Mouse (Mus musculus) kidney, postnatal 25 days (tissue): ENCODE data around the gene Pcyt1a.

Experiments used
- DNase-seq, 2 experiments: peaks; one replicate each; pipeline ENCODE4 v3.0.0; 2021; ENCODE audit warnings: mixed read lengths in 2 of 2

Pcyt1a gene

GRCm38 (mm10) chr16:32477315-32477714, 46.6 kb downstream of the Pcyt1a start:
- DNase-seq, result no peak

- no peak for DNase-seq
Measured at GRCm38 (mm10) chr16:32479415-32479814, 48.7 kb downstream of the Pcyt1a start.

- DNase-seq, result peak; percentile 62 to 88
Measured at GRCm38 (mm10) chr16:32484431-32484871, 53.7 kb downstream of the Pcyt1a start.

DNA sequence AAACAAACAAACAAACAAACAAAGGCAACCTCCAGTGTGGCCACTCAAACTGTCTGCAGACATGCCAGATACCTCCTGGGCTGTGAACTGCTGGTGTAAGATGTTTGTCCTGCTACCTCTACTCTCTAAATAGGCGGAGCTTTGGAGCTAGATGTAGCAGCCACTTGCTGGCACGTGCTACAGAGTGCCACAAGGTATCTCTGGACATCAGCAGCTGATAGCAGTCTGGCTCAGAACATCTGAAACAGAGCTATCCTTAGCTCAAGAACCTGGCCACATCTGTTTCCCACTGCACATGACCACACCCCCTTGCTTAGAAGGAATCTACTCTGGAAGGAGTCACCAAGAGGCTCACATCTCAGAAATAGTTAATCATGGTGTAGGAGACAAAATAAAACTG, 54.5 kb downstream of the Pcyt1a start:
- DNase-seq, result no peak

DNA sequence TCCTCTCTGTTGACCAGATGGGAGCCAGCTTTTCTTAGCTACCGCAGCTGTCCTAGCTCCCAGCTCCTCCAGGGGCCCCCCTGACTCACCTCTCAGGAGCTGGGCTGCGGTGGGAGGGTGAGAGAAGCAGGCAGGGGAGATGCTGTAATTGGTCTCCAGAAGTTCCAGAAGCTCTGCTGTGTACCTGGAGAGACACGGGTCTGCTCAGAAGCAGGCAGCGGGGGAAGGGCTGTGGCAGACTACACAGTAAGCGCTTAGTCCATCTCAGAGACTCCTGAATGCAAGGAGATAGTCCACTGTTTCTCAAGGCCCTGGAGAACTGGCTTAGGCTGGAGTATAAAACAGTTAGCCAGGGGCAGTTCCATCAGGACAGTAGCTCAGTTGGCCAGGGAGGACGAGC, 55.3 kb downstream of the Pcyt1a start:
- peak in 1 of 2 experiments; percentile 23 for DNase-seq

GRCm38 (mm10) chr16:32487234-32488111, 56.8 kb downstream of the Pcyt1a start, which contains the start of gene Slc51a:
Gene Slc51a, minus strand, starts transcription at chr16:32487879.
- peak; percentile 85 to 91 for DNase-seq

- peak; percentile 33 to 81 for DNase-seq
Measured at GRCm38 (mm10) chr16:32488939-32489338, 58.2 kb downstream of the Pcyt1a start.

- peak in 1 of 2 experiments; percentile 21 for DNase-seq
Measured at GRCm38 (mm10) chr16:32494371-32494770, 63.6 kb downstream of the Pcyt1a start.

GRCm38 (mm10) chr16:32495965-32496364, 65.2 kb downstream of the Pcyt1a start, which contains the start of gene Zdhhc19:
Gene Zdhhc19, plus strand, starts transcription at chr16:32496265.
- DNase-seq, result no peak

DNA sequence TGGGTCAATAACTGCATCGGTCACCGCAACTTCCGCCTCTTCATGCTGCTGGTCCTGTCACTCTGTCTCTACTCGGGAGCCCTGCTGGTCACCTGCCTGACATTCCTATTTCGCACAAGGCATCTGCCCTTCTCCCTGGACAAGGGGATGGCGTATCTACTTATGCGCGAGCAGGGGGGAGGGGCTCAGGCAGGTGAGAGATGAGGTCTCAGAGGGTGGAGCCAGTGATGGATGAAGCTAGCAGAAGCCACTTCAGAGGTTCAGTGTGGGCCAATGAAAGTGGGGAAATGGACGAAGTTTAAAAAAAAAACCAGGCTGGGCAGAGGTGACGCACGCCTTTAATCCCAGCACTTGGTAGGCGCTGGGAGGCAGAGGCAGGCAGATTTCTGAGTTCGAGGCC, 68.3 kb downstream of the Pcyt1a start:
- DNase-seq, result no peak

- peak; percentile 88 to 89 for DNase-seq
Measured at GRCm38 (mm10) chr16:32499430-32500037, 68.8 kb downstream of the Pcyt1a start.

DNA sequence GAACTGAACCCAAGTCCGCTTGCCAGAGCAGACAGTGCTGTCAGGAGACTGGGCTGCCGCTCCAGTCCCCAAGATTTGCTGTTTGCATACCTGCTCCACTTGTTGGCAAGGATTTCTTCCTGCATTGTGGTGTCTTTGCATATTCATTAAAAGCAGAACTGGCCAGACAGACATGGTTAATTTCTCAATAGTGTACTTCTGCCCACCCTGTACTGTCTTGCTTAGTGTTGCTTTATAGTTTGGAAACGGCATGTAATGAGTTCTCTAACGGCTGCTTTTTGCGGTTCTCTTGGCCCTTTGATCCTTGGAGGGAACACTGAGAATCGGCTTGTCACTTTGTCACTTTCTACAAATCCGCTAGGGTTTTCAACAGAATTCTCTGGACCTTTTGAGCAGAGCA, 70.7 kb downstream of the Pcyt1a start:
- no peak for DNase-seq

DNA sequence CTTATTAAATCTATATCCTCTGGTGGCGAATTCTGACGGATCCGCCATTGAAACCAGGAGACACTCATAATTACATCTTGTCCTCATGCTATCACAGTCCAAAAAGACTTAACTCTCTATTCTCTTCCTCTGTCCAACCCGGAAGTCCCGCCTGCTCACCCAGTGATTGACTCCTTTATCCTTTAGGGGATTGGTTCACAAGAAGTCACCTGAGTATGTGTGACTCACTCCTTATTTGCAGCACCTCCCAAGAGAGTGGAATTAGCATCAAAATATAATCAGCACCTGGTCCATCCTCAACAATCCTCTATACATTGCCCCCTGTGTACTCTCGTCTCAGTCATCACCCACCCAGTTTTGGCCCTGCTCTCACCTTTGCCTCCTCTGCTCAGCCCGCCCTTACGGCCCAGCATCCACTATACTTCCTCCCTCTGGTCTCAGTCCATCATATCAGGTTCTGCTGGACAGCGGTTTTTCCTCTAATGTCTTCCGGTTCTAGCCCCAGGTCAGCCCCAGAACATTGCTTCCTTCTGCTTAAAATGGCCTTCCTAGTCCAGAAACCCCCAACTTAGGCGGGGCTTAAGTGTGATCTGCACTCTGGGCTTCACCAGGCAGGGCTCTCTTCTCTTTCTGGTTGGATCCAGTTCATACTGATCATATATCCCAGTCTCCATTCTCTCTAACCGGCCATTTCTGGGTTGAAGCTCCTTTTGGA, 72.1 kb downstream of the Pcyt1a start:
- no peak for DNase-seq

- DNase-seq, result no peak
Measured at GRCm38 (mm10) chr16:32503633-32504032, 72.9 kb downstream of the Pcyt1a start.

- no peak for DNase-seq
Measured at GRCm38 (mm10) chr16:32506298-32506697, 75.6 kb downstream of the Pcyt1a start.

GRCm38 (mm10) chr16:32506868-32507267, 76.1 kb downstream of the Pcyt1a start:
- no peak for DNase-seq

GRCm38 (mm10) chr16:32507407-32507806, 76.7 kb downstream of the Pcyt1a start:
- DNase-seq, result peak in 1 of 2 experiments; percentile 54

- no peak for DNase-seq
Measured at GRCm38 (mm10) chr16:32508035-32508434, 77.3 kb downstream of the Pcyt1a start.

DNA sequence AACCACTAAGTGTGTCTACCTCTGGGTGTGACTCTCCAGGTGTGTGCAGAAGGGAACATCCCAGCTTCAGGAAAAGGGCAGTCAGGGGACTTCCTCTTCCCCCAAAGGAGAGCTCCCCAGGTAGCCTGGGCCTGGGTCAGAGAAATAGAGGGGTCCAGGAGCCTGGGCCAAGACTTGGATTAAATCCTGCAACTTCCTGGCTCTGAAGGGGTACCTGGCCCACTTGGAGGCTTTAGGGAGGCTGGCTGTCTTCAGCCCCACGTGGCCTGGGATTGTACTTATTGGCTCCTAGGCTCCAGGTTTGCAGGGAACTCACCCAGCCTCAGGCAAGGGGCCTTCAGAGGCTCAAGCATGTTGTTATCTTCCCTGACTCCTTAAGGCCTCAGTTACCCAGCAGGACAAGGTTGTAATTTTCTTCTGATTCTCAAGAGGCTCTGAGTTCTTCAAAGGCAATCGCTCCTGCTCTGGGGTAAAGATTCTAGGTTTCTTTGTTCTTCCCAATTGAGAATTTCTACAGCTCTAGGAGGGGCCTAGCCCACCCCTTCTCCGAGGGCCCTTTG, 77.9 kb downstream of the Pcyt1a start:
- DNase-seq, result no peak

GRCm38 (mm10) chr16:32509066-32509942, 78.6 kb downstream of the Pcyt1a start:
- DNase-seq, result no peak

GRCm38 (mm10) chr16:32510399-32511337, 79.9 kb downstream of the Pcyt1a start:
- no peak for DNase-seq
